Mouse (Mus musculus) intestine, embryonic 16.5 days (tissue): ENCODE results near the gene P4htm. TPM values are rescaled to one million over a fixed set of nuclear protein-coding genes. Genes with fewer than 3 reads are reported as not detected.

Experiments used
- ATAC-seq: fragments of 200-750 bp; cut with Nextera tagmentation; 2 replicates; pipeline ENCODE4 v1.8.0; 2017; ENCODE audit warnings: moderate TSS enrichment, moderate library complexity
- H3K27ac ChIP-seq: fragments of 300-500 bp; sonication (generic); 2 replicates; pipeline ENCODE4 v1.5.1; 2014; ENCODE audit warnings: mild to moderate bottlenecking, low read length
- H3K27me3 ChIP-seq: fragments of 300-500 bp; sonication (generic); replicated peaks from 2 replicates; pipeline ENCODE4 v1.6.1; 2014; ENCODE audit warnings: low read length, control low read depth, mixed read lengths; ENCODE audit not compliant: control insufficient read depth, insufficient read depth
- H3K36me3 ChIP-seq: fragments of 300-500 bp; sonication (generic); 2 replicates; pipeline ENCODE4 v1.6.1; 2014; ENCODE audit warnings: low read length, control low read depth; ENCODE audit not compliant: control insufficient read depth, insufficient read depth
- H3K4me1 ChIP-seq: fragments of 300-500 bp; sonication (generic); 2 replicates; pipeline ENCODE4 v1.6.1; 2014; ENCODE audit warnings: low read length, control low read depth, mixed read lengths; ENCODE audit not compliant: control insufficient read depth, insufficient read depth
- H3K4me2 ChIP-seq: fragments of 300-500 bp; sonication (generic); 2 replicates; pipeline ENCODE4 v1.6.1; 2014; ENCODE audit warnings: low read depth, low read length, control low read depth
- H3K4me3 ChIP-seq: fragments of 300-500 bp; sonication (generic); 2 replicates; pipeline ENCODE4 v1.5.1; 2014; ENCODE audit warnings: mild to moderate bottlenecking, low read length
- H3K9ac ChIP-seq: fragments of 300-500 bp; sonication (generic); 2 replicates; pipeline ENCODE4 v1.6.1; 2014; ENCODE audit warnings: low read depth, low read length
- H3K9me3 ChIP-seq: fragments of 300-500 bp; sonication (generic); 2 replicates; pipeline ENCODE4 v1.6.1; 2016; ENCODE audit warnings: low read length, control low read depth; ENCODE audit not compliant: control insufficient read depth
- WGBS: fragments of 180-500 bp; shearing (Covaris S2); extraction: QIAGEN DNeasy Blood & Tissue Kit; methylation state at CpG from one replicate; pipeline ENCODE4 v1.1.7; 2014; 5-methylcytosine and 5-hydroxymethylcytosine counted together
- polyA plus RNA-seq: library from polyadenylated mRNA; unstranded; fragments of >200 nt; fragmentation: Nextera tagmentation; extraction: Ambion mirVana; gene quantifications from 2 replicates; pipeline ENCODE4 v1.2.1, GENCODE M21; 2015

P4htm gene
- 4.5 and 5.0 TPM in 2 replicates for polyA plus RNA-seq

- Histone ChIP-seq H3K27ac (no peak within 1 kb of the TSS), H3K27me3 (no peaks in the 10 kb centered on the region; the same call in 1 of the 2 replicates), H3K36me3 (no peaks in the 10 kb centered on the region), H3K9me3 (no peaks in the 10 kb centered on the region), H3K4me1 (peaks cover 9% of the 10 kb centered on the region), H3K9ac (peak within 1 kb of the TSS; percentile 76), H3K4me3 (peak within 1 kb of the TSS; percentile 77), H3K4me2 (peak within 1 kb of the TSS; percentile 92)
- WGBS, result 1% methylated on average over 69 of the region's 69 CpGs
- peak; percentile 80 for ATAC-seq
Measured at GRCm38 (mm10) chr9:108596998-108597764, at the start of gene P4htm. TSS of gene P4htm (minus strand) at chr9:108597667.

GRCm38 (mm10) chr9:108639825-108640224 is 42.4 kb upstream of the P4htm start:
- Histone ChIP-seq H3K9me3 (no peaks in the 10 kb centered on the region), H3K27ac (no peak overlapping the region), H3K27me3 (no peaks in the 10 kb centered on the region), H3K4me2 (no peak overlapping the region), H3K9ac (no peak overlapping the region), H3K36me3 (no peaks in the 10 kb centered on the region), H3K4me1 (no peaks in the 10 kb centered on the region), H3K4me3 (no peak overlapping the region)
- 93% methylated on average over 2 of the region's 2 CpGs for WGBS
- ATAC-seq, result no peak

- H3K9me3 ChIP-seq, result no peaks in the 10 kb centered on the region
- H3K27me3 ChIP-seq, result no peaks in the 10 kb centered on the region
- 80% methylated on average over 2 of the region's 2 CpGs for WGBS
- no peaks in the 10 kb centered on the region for H3K4me1 ChIP-seq
- H3K9ac ChIP-seq, result no peak overlapping the region
- no peaks in the 10 kb centered on the region for H3K36me3 ChIP-seq
- no peak overlapping the region for H3K4me2 ChIP-seq
- no peak for ATAC-seq
- no peak overlapping the region for H3K27ac ChIP-seq
- H3K4me3 ChIP-seq, result no peak overlapping the region
Measured at GRCm38 (mm10) chr9:108635415-108635814, 37.9 kb upstream of the P4htm start.

GRCm38 (mm10) chr9:108633846-108634245 is 36.4 kb upstream of the P4htm start:
- no peaks in the 10 kb centered on the region for H3K36me3 ChIP-seq
- H3K9ac ChIP-seq, result no peak overlapping the region
- H3K27ac ChIP-seq, result no peak overlapping the region
- H3K4me2 ChIP-seq, result no peak overlapping the region
- H3K4me3 ChIP-seq, result no peak overlapping the region
- WGBS, result 75% methylated on average over 2 of the region's 2 CpGs
- H3K4me1 ChIP-seq, result no peaks in the 10 kb centered on the region
- no peak for ATAC-seq
- H3K9me3 ChIP-seq, result no peaks in the 10 kb centered on the region
- no peaks in the 10 kb centered on the region for H3K27me3 ChIP-seq

GRCm38 (mm10) chr9:108632375-108632774 is 34.9 kb upstream of the P4htm start:
- Histone ChIP-seq H3K4me1 (no peaks in the 10 kb centered on the region), H3K9ac (no peak overlapping the region), H3K4me3 (no peak overlapping the region), H3K4me2 (no peak overlapping the region), H3K9me3 (no peaks in the 10 kb centered on the region), H3K27me3 (no peaks in the 10 kb centered on the region), H3K36me3 (no peaks in the 10 kb centered on the region), H3K27ac (no peak overlapping the region)
- no peak for ATAC-seq
- 87% methylated on average over 5 of the region's 5 CpGs for WGBS

GRCm38 (mm10) chr9:108631631-108632256 is 34.3 kb upstream of the P4htm start:
- 80% methylated on average over 5 of the region's 5 CpGs for WGBS
- Histone ChIP-seq H3K27me3 (no peaks in the 10 kb centered on the region), H3K36me3 (no peaks in the 10 kb centered on the region), H3K27ac (peak overlapping the region; percentile 14; the same call in 1 of the 2 replicates), H3K9ac (no peak overlapping the region), H3K4me2 (no peak overlapping the region), H3K4me1 (no peaks in the 10 kb centered on the region), H3K4me3 (no peak overlapping the region), H3K9me3 (no peaks in the 10 kb centered on the region)
- peak; percentile 66 for ATAC-seq

- no peaks in the 10 kb centered on the region for H3K36me3 ChIP-seq
- no peak overlapping the region for H3K4me2 ChIP-seq
- no peak overlapping the region for H3K27ac ChIP-seq
- ATAC-seq, result no peak
- no peak overlapping the region for H3K9ac ChIP-seq
- no peak overlapping the region for H3K4me3 ChIP-seq
- no peaks in the 10 kb centered on the region for H3K4me1 ChIP-seq
- 83% methylated on average over 1 of the region's 1 CpGs for WGBS
- H3K27me3 ChIP-seq, result no peaks in the 10 kb centered on the region
- H3K9me3 ChIP-seq, result no peaks in the 10 kb centered on the region
Measured at GRCm38 (mm10) chr9:108630683-108631082, 33.2 kb upstream of the P4htm start.

GRCm38 (mm10) chr9:108628141-108628540 is 30.7 kb upstream of the P4htm start:
- Histone ChIP-seq H3K4me3 (no peak overlapping the region), H3K4me1 (no peaks in the 10 kb centered on the region), H3K9ac (no peak overlapping the region), H3K4me2 (no peak overlapping the region), H3K27ac (no peak overlapping the region), H3K36me3 (no peaks in the 10 kb centered on the region), H3K27me3 (no peaks in the 10 kb centered on the region), H3K9me3 (no peaks in the 10 kb centered on the region)
- ATAC-seq, result no peak
- WGBS, result 76% methylated on average over 4 of the region's 4 CpGs

GRCm38 (mm10) chr9:108626498-108626897 is 29.0 kb upstream of the P4htm start:
- Histone ChIP-seq H3K4me3 (no peak overlapping the region), H3K4me1 (no peaks in the 10 kb centered on the region), H3K4me2 (no peak overlapping the region), H3K27me3 (no peaks in the 10 kb centered on the region), H3K9me3 (no peaks in the 10 kb centered on the region), H3K9ac (no peak overlapping the region), H3K27ac (no peak overlapping the region), H3K36me3 (no peaks in the 10 kb centered on the region)
- WGBS, result 61% methylated on average over 2 of the region's 2 CpGs
- no peak for ATAC-seq
